Mouse (Mus musculus) embryonic facial prominence, embryonic 15.5 days (tissue): ENCODE results near the gene Entpd3. TPM values are rescaled to one million over a fixed set of nuclear protein-coding genes. Genes with fewer than 3 reads are reported as not detected.

Experiments used
- ATAC-seq: fragments of 200-750 bp; cut with Nextera tagmentation; 2 replicates; pipeline ENCODE4 v1.8.0; 2017; ENCODE audit warnings: low read depth, moderate TSS enrichment; ENCODE audit not compliant: insufficient number of reproducible peaks, low FRiP score, low TSS enrichment
- H3K27ac ChIP-seq: fragments of 300-500 bp; sonication (generic); replicated peaks from 2 replicates; pipeline ENCODE4 v1.5.1; 2015; ENCODE audit warnings: mild to moderate bottlenecking, inconsistent platforms
- H3K27me3 ChIP-seq: fragments of 300-500 bp; sonication (generic); 2 replicates; pipeline ENCODE4 v1.6.1; 2015; ENCODE audit warnings: inconsistent platforms
- H3K36me3 ChIP-seq: fragments of 300-500 bp; sonication (generic); 2 replicates; pipeline ENCODE4 v1.6.1; 2015; ENCODE audit warnings: mild to moderate bottlenecking, inconsistent platforms
- H3K4me1 ChIP-seq: fragments of 300-500 bp; sonication (generic); 2 replicates; pipeline ENCODE4 v1.6.1; 2015; ENCODE audit warnings: inconsistent platforms
- H3K4me2 ChIP-seq: fragments of 300-500 bp; sonication (generic); replicated peaks from 2 replicates; pipeline ENCODE4 v1.6.1; 2015; ENCODE audit warnings: mild to moderate bottlenecking, inconsistent platforms
- H3K4me3 ChIP-seq: fragments of 300-500 bp; sonication (generic); replicated peaks from 2 replicates; pipeline ENCODE4 v1.5.1; 2015; ENCODE audit warnings: mild to moderate bottlenecking, inconsistent platforms
- H3K9ac ChIP-seq: fragments of 300-500 bp; sonication (generic); 2 replicates; pipeline ENCODE4 v1.6.1; 2015; ENCODE audit warnings: inconsistent platforms
- H3K9me3 ChIP-seq: fragments of 300-500 bp; sonication (generic); replicated peaks from 2 replicates; pipeline ENCODE4 v1.6.1; 2016; ENCODE audit warnings: inconsistent platforms
- WGBS: fragments of 180-500 bp; shearing (Covaris S2); methylation state at CpG from one replicate; pipeline ENCODE4 v1.1.7; 2015; 5-methylcytosine and 5-hydroxymethylcytosine counted together
- polyA plus RNA-seq: library from polyadenylated mRNA; unstranded; fragments of >200 nt; fragmentation: Nextera tagmentation; extraction: Ambion mirVana; gene quantifications from 2 replicates; pipeline ENCODE4 v1.2.1, GENCODE M21; 2015

The Entpd3 gene
- polyA plus RNA-seq, 1 experiment from 2014 or later, result 6.6 TPM

DNA sequence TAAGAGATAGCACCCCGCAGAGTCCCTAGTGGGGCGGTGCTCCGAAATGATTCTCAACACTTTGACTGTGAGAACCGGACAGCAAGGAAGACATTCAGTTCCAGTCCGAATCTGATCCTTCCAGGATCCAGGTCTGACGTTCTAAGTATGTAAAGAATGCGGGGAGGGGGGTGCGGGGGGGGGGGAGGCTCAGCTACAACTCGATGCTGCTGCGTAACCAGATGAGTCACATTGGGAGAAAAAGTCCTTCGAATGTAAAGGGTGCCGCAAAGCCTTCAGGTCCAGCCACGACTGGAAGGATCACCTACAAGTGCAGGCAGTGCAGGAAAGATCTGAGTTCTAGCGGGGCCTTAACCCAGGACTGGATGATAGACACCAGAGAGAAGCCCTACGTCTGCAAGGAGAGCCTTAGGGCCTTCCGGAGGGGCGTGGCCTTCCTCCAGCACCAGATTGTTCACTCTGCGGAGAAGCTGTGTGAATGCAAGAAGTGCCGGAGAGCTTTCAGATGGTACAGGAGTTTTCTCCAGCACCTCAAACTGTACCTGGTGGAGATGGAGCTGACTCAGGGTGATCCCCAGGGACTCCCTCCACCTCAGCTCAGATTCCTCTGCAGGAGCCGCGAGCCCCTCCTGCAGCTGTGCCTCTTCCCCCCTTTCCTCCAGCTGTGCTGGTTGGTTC, 42.5 kb downstream of the Entpd3 start:
- H3K4me3 ChIP-seq, result peak overlapping the region; percentile 45
- peak overlapping the region; percentile 33; the same call in 1 of the 2 replicates for H3K9ac ChIP-seq
- H3K9me3 ChIP-seq, result no peaks in the 10 kb centered on the region
- peak; percentile 77 for ATAC-seq
- no peaks in the 10 kb centered on the region for H3K27me3 ChIP-seq
- peak overlapping the region; percentile 88 for H3K27ac ChIP-seq
- no peaks in the 10 kb centered on the region for H3K36me3 ChIP-seq
- peaks cover 21% of the 10 kb centered on the region for H3K4me1 ChIP-seq
- 10% methylated on average over 21 of the region's 21 CpGs for WGBS
- peak overlapping the region; percentile 86 for H3K4me2 ChIP-seq

DNA sequence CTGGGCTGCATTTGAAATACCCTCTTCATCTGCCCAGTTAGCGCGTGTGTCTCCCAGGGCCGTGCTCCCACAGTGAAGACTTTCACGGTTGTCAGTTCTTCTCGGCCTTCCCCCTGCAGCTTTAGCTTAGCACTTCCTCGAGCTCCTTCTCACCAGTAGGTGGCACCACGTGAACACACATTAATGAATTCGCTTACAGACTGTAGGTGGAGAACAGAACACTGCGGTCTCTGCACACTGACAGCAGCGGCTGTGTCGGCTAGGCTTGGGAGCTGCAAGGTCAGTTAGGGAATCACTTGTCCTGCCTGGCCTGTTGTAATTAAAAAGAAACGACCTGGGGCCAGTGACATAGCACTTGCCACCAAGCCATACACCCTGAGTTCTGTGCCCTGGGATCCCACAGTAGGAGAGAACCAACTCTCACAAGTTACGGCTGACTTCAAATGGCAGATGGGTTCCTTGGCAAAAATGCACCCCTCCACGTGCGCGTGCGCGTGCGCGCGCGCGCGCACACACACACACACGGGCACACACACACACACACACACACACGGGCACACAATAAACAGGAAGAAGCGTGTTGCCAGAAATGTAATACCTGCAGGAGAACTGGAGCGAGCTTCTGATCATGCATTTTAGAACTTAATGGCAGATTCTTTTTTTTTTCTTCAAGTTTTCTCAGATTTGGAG, 43.1 kb downstream of the Entpd3 start:
- Histone ChIP-seq H3K4me3 (peak overlapping the region; percentile 45), H3K27me3 (no peaks in the 10 kb centered on the region), H3K27ac (peak overlapping the region; percentile 88), H3K36me3 (no peaks in the 10 kb centered on the region), H3K4me1 (peaks cover 18% of the 10 kb centered on the region), H3K4me2 (peak overlapping the region; percentile 86), H3K9me3 (no peaks in the 10 kb centered on the region), H3K9ac (peak overlapping the region; percentile 33; the same call in 1 of the 2 replicates)
- WGBS, result 4% methylated on average over 28 of the region's 28 CpGs
- peak; percentile 88 for ATAC-seq

DNA sequence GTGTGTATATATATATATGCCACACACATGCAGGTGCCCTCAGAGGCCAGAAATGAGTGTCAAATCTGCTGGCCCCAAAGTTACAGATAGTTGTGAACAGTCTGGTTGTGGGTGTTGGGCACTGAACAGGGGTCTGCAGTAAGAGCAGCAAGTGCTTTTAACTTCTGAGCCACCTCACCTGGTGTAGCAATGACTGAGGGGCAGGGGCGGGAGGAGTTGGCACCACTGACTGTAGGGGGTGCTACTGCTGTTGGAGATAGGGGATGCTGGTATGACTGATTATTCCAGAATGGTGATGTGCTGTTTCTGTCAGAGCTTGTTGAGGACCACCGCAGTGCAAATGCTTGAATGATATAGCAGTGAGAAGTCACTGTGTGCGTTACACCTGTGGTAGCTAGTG, 43.7 kb downstream of the Entpd3 start:
- no peak overlapping the region for H3K27ac ChIP-seq
- peak overlapping the region; percentile 86 for H3K4me2 ChIP-seq

DNA sequence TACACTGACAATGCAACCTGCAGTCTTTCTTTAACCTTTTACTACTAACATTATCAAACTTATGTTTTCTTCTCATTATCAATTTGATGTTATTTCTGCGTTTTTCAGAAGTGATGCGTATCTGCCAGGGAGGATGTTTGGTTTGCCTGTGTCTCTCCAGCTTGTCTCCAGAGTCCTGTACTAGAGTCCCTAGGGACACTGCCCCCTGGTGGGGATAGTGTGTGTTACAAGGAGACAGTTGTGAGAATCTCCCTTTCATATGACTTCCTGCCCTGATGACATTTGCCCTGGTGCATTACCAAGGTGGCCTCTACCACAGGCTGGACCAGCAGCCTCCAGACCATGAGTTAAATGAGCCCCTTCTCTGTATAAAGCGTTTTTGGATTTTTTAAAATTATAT, 46.9 kb downstream of the Entpd3 start:
- 10% methylated on average over 3 of the region's 3 CpGs for WGBS
- Histone ChIP-seq H3K36me3 (no peaks in the 10 kb centered on the region), H3K9me3 (no peaks in the 10 kb centered on the region), H3K27me3 (no peaks in the 10 kb centered on the region), H3K4me1 (peaks cover 15% of the 10 kb centered on the region), H3K9ac (no peak overlapping the region), H3K4me2 (no peak overlapping the region), H3K4me3 (no peak overlapping the region), H3K27ac (no peak overlapping the region)
- ATAC-seq, result no peak

More for the DNA sequence above, 43.7 kb downstream of the Entpd3 start:
- H3K27me3 ChIP-seq, result no peaks in the 10 kb centered on the region
- H3K4me1 ChIP-seq, result peaks cover 15% of the 10 kb centered on the region
- H3K9me3 ChIP-seq, result no peaks in the 10 kb centered on the region
- peak overlapping the region; percentile 45 for H3K4me3 ChIP-seq
- no peaks in the 10 kb centered on the region for H3K36me3 ChIP-seq
- no peak overlapping the region for H3K9ac ChIP-seq
- WGBS, result 73% methylated on average over 3 of the region's 3 CpGs
- ATAC-seq, result no peak

DNA sequence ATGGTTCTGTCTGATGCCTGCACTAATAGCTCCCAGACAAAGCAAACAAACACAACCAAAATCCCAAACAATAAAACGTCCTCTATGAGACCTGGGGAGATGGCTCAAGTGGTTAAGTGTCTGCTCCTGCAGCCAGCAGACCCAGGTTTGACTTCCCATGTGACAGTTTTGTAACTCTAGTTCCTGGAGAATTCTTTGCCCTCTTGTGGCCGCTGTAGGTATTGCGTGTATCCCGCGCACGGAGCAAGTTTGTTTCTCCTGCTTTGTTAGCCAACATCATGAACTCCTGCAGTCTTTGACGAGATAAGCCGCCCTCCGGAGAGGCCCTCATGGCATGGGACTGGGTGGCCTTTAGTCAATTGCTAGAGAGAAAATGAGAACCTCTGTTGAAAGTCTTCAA, 51.9 kb downstream of the Entpd3 start:
- H3K4me1 ChIP-seq, result 0 out of 2 replicates have a peak, but pooled peaks cover 4% of the 10 kb centered on the region
- H3K9ac ChIP-seq, result no peak overlapping the region
- H3K27me3 ChIP-seq, result 0 out of 2 replicates have a peak, but pooled peaks cover 3% of the 10 kb centered on the region
- H3K4me3 ChIP-seq, result no peak overlapping the region
- H3K4me2 ChIP-seq, result no peak overlapping the region
- no peaks in the 10 kb centered on the region for H3K36me3 ChIP-seq
- ATAC-seq, result no peak
- no peak overlapping the region for H3K27ac ChIP-seq
- 3% methylated on average over 9 of the region's 9 CpGs for WGBS
- H3K9me3 ChIP-seq, result no peaks in the 10 kb centered on the region

DNA sequence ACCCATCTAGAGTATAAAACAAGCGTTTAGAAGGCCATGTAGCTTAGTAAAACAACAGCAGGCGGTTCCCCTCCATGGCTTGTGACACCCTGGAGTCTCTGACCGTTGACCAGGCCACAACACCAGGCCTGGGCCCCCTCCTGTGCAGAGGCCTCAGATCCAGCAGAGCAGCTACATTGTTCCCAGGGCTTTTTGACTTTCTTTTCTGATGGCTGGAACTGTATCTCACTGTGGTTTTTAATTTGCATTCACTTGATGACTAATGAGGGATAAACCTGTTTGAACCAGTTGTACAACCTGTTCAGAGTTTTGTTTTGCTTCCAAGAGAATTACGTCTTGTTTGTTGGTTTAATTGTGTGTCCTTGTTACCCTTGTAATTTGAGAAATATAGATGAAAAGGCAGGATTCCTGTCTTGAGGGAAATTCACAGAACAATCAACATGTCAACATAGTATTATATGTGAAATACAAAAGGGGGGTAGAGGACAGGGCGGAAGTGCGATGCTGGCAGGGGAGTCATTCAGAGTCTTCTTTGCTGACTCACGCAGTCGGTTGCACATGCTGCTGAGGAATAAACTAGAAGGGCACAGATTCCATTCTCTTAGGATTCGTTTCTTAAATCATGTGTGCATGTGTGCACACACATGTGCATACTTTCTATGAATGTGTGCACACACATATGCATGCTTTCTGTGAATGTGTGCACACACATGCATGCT, 53.9 kb downstream of the Entpd3 start:
- no peak overlapping the region for H3K9ac ChIP-seq
- no peak overlapping the region for H3K4me3 ChIP-seq
- WGBS, result 43% methylated on average over 9 of the region's 9 CpGs
- no peak overlapping the region for H3K4me2 ChIP-seq
- peak overlapping the region; percentile 78 for H3K27ac ChIP-seq
- no peaks in the 10 kb centered on the region for H3K36me3 ChIP-seq
- H3K4me1 ChIP-seq, result 0 out of 2 replicates have a peak, but pooled peaks cover 4% of the 10 kb centered on the region
- H3K27me3 ChIP-seq, result 0 out of 2 replicates have a peak, but pooled peaks cover 3% of the 10 kb centered on the region
- ATAC-seq, result peak; percentile 46; the same call in 1 of the 2 replicates
- no peaks in the 10 kb centered on the region for H3K9me3 ChIP-seq

DNA sequence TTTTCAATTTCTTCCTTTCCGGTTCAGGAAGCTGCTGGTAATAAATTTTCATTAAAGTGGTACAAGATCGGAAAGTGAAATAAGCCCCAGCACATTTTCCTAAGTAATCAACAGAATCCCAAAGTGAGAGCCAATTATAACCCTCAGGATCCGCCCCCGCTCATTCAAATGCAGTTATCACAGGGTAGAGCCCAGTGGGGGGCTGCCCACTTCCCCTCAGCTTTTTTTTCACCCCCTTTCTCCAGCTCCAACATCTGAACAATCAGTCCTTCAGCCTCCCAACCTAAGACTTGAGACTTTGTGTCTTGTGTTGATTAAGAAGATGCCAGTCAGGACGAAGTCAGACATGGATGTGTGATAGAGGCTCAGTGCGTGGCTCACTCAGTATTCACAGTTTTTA, 55.2 kb downstream of the Entpd3 start:
- Histone ChIP-seq H3K27ac (no peak overlapping the region), H3K36me3 (no peaks in the 10 kb centered on the region), H3K9me3 (no peaks in the 10 kb centered on the region), H3K4me2 (no peak overlapping the region), H3K9ac (no peak overlapping the region), H3K4me3 (no peak overlapping the region), H3K27me3 (0 out of 2 replicates have a peak, but pooled peaks cover 3% of the 10 kb centered on the region), H3K4me1 (0 out of 2 replicates have a peak, but pooled peaks cover 4% of the 10 kb centered on the region)
- no peak for ATAC-seq
- WGBS, result 68% methylated on average over 6 of the region's 6 CpGs

DNA sequence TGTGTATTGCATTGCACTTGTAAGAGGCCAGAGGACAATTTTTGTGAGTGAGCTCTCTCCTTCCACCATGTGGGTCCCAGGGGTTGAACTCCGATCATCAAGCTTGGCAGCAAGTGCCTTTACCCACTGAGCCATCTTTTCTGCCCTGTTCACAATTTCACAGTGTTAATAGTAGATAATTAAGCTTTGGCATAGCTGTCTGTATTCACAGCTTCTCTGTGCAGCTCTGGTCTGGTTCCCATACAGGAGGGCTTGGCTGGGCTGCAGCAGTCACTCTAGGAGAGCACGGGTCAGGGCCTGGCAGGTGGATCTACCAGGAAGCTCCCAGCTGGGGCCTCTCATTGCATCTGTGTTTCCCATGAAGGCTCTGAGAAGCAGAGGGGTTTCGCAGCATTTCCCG, 55.7 kb downstream of the Entpd3 start:
- no peak overlapping the region for H3K4me3 ChIP-seq
- no peak overlapping the region for H3K27ac ChIP-seq
- no peaks in the 10 kb centered on the region for H3K36me3 ChIP-seq
- H3K9ac ChIP-seq, result no peak overlapping the region
- 0 out of 2 replicates have a peak, but pooled peaks cover 4% of the 10 kb centered on the region for H3K4me1 ChIP-seq
- H3K27me3 ChIP-seq, result 0 out of 2 replicates have a peak, but pooled peaks cover 3% of the 10 kb centered on the region
- no peaks in the 10 kb centered on the region for H3K9me3 ChIP-seq
- no peak for ATAC-seq
- H3K4me2 ChIP-seq, result no peak overlapping the region
- 72% methylated on average over 4 of the region's 4 CpGs for WGBS

DNA sequence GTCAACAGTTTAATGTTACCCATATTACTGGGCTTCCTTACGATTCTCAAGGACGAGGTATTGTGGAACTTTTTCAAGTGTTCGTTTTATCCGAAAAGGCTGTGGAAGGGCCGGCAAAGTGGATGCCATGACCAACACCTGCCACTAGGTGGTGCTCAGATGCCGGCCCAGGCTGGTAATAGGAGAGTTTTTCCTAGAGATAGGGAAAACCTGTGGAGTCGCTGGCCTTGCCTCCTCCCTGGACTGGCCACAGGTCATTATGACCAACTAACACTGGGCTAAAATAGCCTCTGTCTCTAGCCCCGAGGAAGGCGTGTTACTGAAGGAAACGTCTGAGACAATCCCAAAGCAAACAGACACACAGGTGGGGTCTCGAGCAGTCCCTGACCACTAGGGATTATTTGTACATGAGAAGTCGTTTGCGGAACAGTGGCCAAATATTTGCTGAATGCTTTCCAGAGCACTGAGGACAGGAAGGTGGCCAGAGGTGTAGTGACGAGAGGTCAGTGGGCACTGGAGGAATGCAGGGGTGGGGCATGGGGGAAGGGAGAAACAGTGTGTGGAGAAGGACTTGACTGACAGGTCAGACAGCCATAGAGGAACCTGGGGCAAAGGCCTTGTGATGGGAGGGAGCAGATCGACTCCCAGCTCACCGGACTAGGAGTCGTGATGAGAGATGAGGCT, 62.0 kb downstream of the Entpd3 start:
- Histone ChIP-seq H3K4me1 (peaks cover 30% of the 10 kb centered on the region), H3K9me3 (no peaks in the 10 kb centered on the region), H3K27ac (no peak overlapping the region), H3K4me3 (no peak overlapping the region), H3K4me2 (peak overlapping the region; percentile 40), H3K9ac (no peak overlapping the region), H3K36me3 (no peaks in the 10 kb centered on the region), H3K27me3 (no peaks in the 10 kb centered on the region)
- 12% methylated on average over 17 of the region's 17 CpGs for WGBS
- ATAC-seq, result peak; percentile 37

DNA sequence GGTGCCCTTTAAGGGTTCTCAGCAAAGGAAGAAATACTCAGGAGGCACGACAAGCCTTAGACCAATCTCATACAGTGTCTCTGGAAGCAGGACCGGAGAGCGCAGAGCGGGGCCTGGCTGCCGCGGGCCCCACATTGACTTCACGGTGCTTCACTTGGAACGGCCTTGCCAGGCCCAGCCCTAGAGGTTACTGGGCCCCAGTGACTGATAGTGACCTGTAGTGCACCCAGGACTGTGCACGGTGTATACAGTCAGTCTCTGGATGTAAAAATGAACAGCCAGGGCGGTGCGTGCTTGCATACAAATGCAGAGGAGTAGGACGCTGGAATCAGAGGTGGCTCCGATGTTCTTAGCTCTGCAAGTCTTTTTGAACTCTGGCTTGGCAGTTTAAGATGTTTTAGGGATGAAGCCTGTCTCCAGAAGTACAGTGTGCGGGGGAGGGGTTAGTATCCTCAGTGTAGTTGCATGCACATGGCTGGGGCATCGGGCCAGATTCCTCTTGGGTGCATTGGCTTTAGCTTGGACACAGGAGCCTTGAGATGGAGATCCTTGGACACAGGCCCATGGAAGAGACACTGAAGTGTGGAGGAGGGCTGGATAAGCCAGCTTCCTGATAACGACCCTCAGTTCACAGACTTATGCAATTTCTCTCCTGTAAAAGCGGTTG, 62.7 kb downstream of the Entpd3 start:
- 33% methylated on average over 17 of the region's 17 CpGs for WGBS
- peak overlapping the region; percentile 40 for H3K4me2 ChIP-seq
- H3K9ac ChIP-seq, result no peak overlapping the region; the same call in 1 of the 2 replicates
- H3K9me3 ChIP-seq, result no peaks in the 10 kb centered on the region
- no peaks in the 10 kb centered on the region for H3K27me3 ChIP-seq
- no peaks in the 10 kb centered on the region for H3K36me3 ChIP-seq
- H3K27ac ChIP-seq, result peak overlapping the region; percentile 80
- H3K4me1 ChIP-seq, result peaks cover 30% of the 10 kb centered on the region
- H3K4me3 ChIP-seq, result 0 out of 2 replicates have a peak overlapping the region, but pooled peaks have one; percentile 7
- ATAC-seq, result peak; percentile 61
